Comparison of ENCODE assay signal across 26 mouse cellular contexts in the genomic region with DNA sequence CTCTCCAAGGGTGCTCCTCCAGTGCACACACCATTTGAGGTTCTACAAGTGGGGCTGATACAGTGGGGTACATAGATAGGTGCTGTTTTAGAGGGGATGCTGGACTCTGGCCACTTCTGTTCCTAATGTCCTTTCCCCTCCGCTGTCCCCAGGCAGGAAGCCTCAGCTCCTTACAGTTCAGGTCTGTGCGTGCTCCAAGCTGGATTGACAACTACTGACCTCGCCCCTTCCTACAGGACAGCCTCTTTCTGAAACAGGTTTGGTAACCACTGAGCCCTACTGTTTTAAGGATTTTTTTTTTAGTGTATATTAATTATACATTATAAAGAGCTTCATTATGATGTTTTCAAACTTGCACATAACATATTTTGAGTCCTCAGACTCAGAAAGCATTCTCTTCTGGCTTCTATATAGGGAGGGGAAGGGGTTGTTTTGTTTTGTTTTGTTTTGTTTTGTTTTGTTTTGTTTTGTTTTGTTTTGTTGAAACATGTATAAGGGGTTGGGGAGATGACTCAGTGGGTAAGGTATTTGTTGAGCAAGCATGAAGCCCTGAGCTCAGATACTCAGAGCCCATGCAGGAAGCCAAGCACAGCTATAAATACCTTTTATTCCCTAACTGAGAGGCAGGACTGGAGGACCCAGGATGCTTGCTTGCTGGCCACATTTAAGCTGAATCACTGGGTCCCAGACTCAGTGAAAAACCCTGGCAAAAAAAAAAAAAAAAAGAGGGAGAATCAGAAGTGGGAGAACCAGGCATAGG.
DNase-seq lines count a peak whose midpoint lies in the region; ATAC-seq and TF ChIP-seq lines count a peak whose summit lies in the region.
"Had no signal": no experiment of that assay in that cellular context is flagged by ENCODE, and none has a peak within 500 bp of the region (broad histone marks: within the 10 kb centered on the region; RNA-seq: fewer than 3 reads in every experiment).

No protein-coding gene starts in this region.

- no peaks in the 10 kb centered on the region for H3K79me3 ChIP-seq in C2C12 (ENCODE audit: low read depth)

- no peak overlapping the region for H3ac ChIP-seq in C2C12 (ENCODE audit: control insufficient read depth, insufficient read length, low read depth)

- TF ChIP-seq CTCF in heart, adult 2 months (IDR thresholded peaks at IDR 0.05) = no peak
- TF ChIP-seq CTCF in C2C12 (IDR thresholded peaks at IDR 0.05; ENCODE audit: control insufficient read depth, insufficient read depth, insufficient read length) = no peak

- WGBS in heart, embryonic 11.5 days (ENCODE audit: insufficient replicate concordance) = 57% methylated on average over 3 of the region's 3 CpGs
- 68% methylated on average over 3 of the region's 3 CpGs for WGBS in heart, adult 2 months
- 73% methylated on average over 3 of the region's 3 CpGs for WGBS in limb, embryonic 15.5 days
- 66% methylated on average over 3 of the region's 3 CpGs for WGBS in limb, embryonic 10.5 days
- 68% methylated on average over 3 of the region's 3 CpGs for WGBS in stomach, embryonic 15.5 days

- 0 out of 2 replicates have a peak overlapping the region, but pooled peaks have one; percentile 43 for H3K27ac ChIP-seq in heart, embryonic 11.5 days (ENCODE audit: low read depth, low read length)
- H3K27ac ChIP-seq in heart, adult 2 months = no peak overlapping the region
- peak overlapping the region; percentile 12; the same call in 1 of the 2 replicates for H3K27ac ChIP-seq in limb, embryonic 15.5 days
- no peak overlapping the region for H3K27ac ChIP-seq in limb, embryonic 10.5 days
- peak overlapping the region; percentile 23; the same call in 1 of the 2 replicates for H3K27ac ChIP-seq in stomach, embryonic 15.5 days
- H3K27ac ChIP-seq: forebrain, embryonic 10.5 days; hindbrain, embryonic 10.5 days; hindbrain, postnatal 0 days; layer of hippocampus, adult 2 months; midbrain, embryonic 15.5 days had no signal

- no peaks in the 10 kb centered on the region for H3K79me2 ChIP-seq in heart, adult 2 months (replicated peaks; ENCODE audit: control insufficient read depth, insufficient read depth, low read length)
- H3K79me2 ChIP-seq in C2C12 (ENCODE audit: control insufficient read depth, insufficient read depth) = no peaks in the 10 kb centered on the region

- no peaks in the 10 kb centered on the region for H3K9me3 ChIP-seq in heart, embryonic 11.5 days (replicated peaks; ENCODE audit: control insufficient read depth, low read length)
- no peaks in the 10 kb centered on the region for H3K9me3 ChIP-seq in limb, embryonic 15.5 days
- H3K9me3 ChIP-seq in limb, embryonic 10.5 days (replicated peaks) = no peaks in the 10 kb centered on the region
- H3K9me3 ChIP-seq in stomach, embryonic 15.5 days = no peaks in the 10 kb centered on the region
- H3K9me3 ChIP-seq: forebrain, embryonic 10.5 days; hindbrain, embryonic 10.5 days; midbrain, embryonic 15.5 days had no signal

- TF ChIP-seq POLR2A in heart, adult 2 months (IDR thresholded peaks at IDR 0.05; ENCODE audit: insufficient read depth, low read depth, low read length) = no peak

- no peak overlapping the region for H3K4me2 ChIP-seq in heart, embryonic 11.5 days
- H3K4me2 ChIP-seq in limb, embryonic 15.5 days = no peak overlapping the region
- H3K4me2 ChIP-seq in stomach, embryonic 15.5 days = no peak overlapping the region
- H3K4me2 ChIP-seq: midbrain, embryonic 15.5 days had no signal

- no peak for TF ChIP-seq EP300 in heart, adult 2 months (IDR thresholded peaks at IDR 0.05; ENCODE audit: insufficient read depth, low read depth, low read length)

- H3K36me3 ChIP-seq in heart, embryonic 11.5 days (ENCODE audit: control insufficient read depth, insufficient read depth, low read length) = no peaks in the 10 kb centered on the region
- no peaks in the 10 kb centered on the region for H3K36me3 ChIP-seq in heart, adult 2 months (ENCODE audit: control insufficient read depth, insufficient read depth, low read length)
- H3K36me3 ChIP-seq in limb, embryonic 15.5 days = no peaks in the 10 kb centered on the region
- no peaks in the 10 kb centered on the region for H3K36me3 ChIP-seq in limb, embryonic 10.5 days
- no peaks in the 10 kb centered on the region for H3K36me3 ChIP-seq in C2C12 (ENCODE audit: control insufficient read depth, insufficient read depth)
- no peaks in the 10 kb centered on the region for H3K36me3 ChIP-seq in stomach, embryonic 15.5 days
- H3K36me3 ChIP-seq: forebrain, embryonic 10.5 days; hindbrain, embryonic 10.5 days; midbrain, embryonic 15.5 days had no signal

- no peaks in the 10 kb centered on the region for H3K27me3 ChIP-seq in heart, embryonic 11.5 days (ENCODE audit: control insufficient read depth, insufficient read depth, low read length)
- no peaks in the 10 kb centered on the region for H3K27me3 ChIP-seq in heart, adult 2 months (ENCODE audit: control insufficient read depth, insufficient read depth, low read length)
- H3K27me3 ChIP-seq in limb, embryonic 15.5 days = no peaks in the 10 kb centered on the region
- 0 out of 2 replicates have a peak, but pooled peaks cover 12% of the 10 kb centered on the region for H3K27me3 ChIP-seq in limb, embryonic 10.5 days (ENCODE audit: low read depth, poor library complexity, severe bottlenecking)
- H3K27me3 ChIP-seq in C2C12 (ENCODE audit: control insufficient read depth, insufficient read depth, insufficient read length) = no peaks in the 10 kb centered on the region
- no peaks in the 10 kb centered on the region for H3K27me3 ChIP-seq in stomach, embryonic 15.5 days (replicated peaks)
- H3K27me3 ChIP-seq: midbrain, embryonic 15.5 days had no signal

- intact Hi-C loops in heart, adult 2 months (cut with DNase I) = no loop called here

- ATAC-seq in heart, embryonic 11.5 days (replicated peaks; ENCODE audit: insufficient number of reproducible peaks, low FRiP score, low TSS enrichment) = no peak
- no peak for ATAC-seq in limb, embryonic 15.5 days (ENCODE audit: insufficient number of reproducible peaks, low FRiP score, low TSS enrichment, low read depth)
- no peak for ATAC-seq in stomach, embryonic 15.5 days (ENCODE audit: insufficient read depth, low FRiP score, low read depth)
- no peak for ATAC-seq in monocyte, adult 5-6 weeks (replicated peaks; ENCODE audit: insufficient number of reproducible peaks, low FRiP score, low TSS enrichment, poor library complexity, severe bottlenecking)
- ATAC-seq: forebrain, postnatal 0 days; hindbrain, postnatal 0 days; midbrain, embryonic 15.5 days had no signal

- DNase-seq in heart, adult 2 months = no peak
- no peak for DNase-seq in limb, embryonic 10.5 days (ENCODE audit: low spot score)
- DNase-seq in frontal cortex, postnatal 25 days (ENCODE audit: low spot score in 2 of 2) = no peak
- DNase-seq: adrenal gland, postnatal 25 days; cerebellum, adult 11 months; cerebellum, postnatal 25 days; embryo, embryonic 11 days; forebrain, postnatal 0 days; kidney, adult 18-20 months; kidney, postnatal 14 days; layer of hippocampus, postnatal 36 days; liver; lung, adult 18-20 months; lung, postnatal 36 days; right cerebral cortex, postnatal 25 days; thymus, postnatal 4 days had no signal

- H3K4me3 ChIP-seq in heart, embryonic 11.5 days (ENCODE audit: low read depth, low read length) = no peak overlapping the region
- H3K4me3 ChIP-seq in heart, adult 2 months = no peak overlapping the region
- no peak overlapping the region for H3K4me3 ChIP-seq in limb, embryonic 15.5 days
- H3K4me3 ChIP-seq in limb, embryonic 10.5 days = no peak overlapping the region
- no peak overlapping the region for H3K4me3 ChIP-seq in C2C12 (ENCODE audit: insufficient read depth, poor library complexity, severe bottlenecking)
- H3K4me3 ChIP-seq in stomach, embryonic 15.5 days (replicated peaks) = no peak overlapping the region
- H3K4me3 ChIP-seq: forebrain, embryonic 10.5 days; hindbrain, embryonic 10.5 days; layer of hippocampus, adult 2 months; midbrain, embryonic 15.5 days had no signal

- H3K4me1 ChIP-seq in heart, embryonic 11.5 days (ENCODE audit: control insufficient read depth, insufficient read depth, low read length) = peaks cover 27% of the 10 kb centered on the region
- no peaks in the 10 kb centered on the region for H3K4me1 ChIP-seq in heart, adult 2 months (ENCODE audit: control insufficient read depth, insufficient read depth, low read length)
- H3K4me1 ChIP-seq in limb, embryonic 15.5 days = peaks cover 12% of the 10 kb centered on the region
- peaks cover 13% of the 10 kb centered on the region for H3K4me1 ChIP-seq in limb, embryonic 10.5 days
- 0 out of 2 replicates have a peak, but pooled peaks cover 11% of the 10 kb centered on the region for H3K4me1 ChIP-seq in stomach, embryonic 15.5 days
- H3K4me1 ChIP-seq: midbrain, embryonic 15.5 days had no signal

- H3K9ac ChIP-seq in heart, embryonic 11.5 days (ENCODE audit: low read depth, low read length) = no peak overlapping the region
- no peak overlapping the region for H3K9ac ChIP-seq in heart, adult 2 months (ENCODE audit: low read depth, low read length)
- H3K9ac ChIP-seq in limb, embryonic 15.5 days = no peak overlapping the region
- H3K9ac ChIP-seq in stomach, embryonic 15.5 days = no peak overlapping the region
- H3K9ac ChIP-seq: forebrain, postnatal 0 days; midbrain, embryonic 15.5 days had no signal

TF ChIP-seq in C2C12, 6 proteins besides CTCF, POLR2A, EP300 and RAD21:
- TF ChIP-seq USF1 (IDR thresholded peaks at IDR 0.05; ENCODE audit: low read depth) (no peak), MYOD1 (IDR thresholded peaks at IDR 0.05; ENCODE audit: control insufficient read depth, insufficient read length, low read depth) (no peak), FOSL1 (IDR thresholded peaks at IDR 0.05; ENCODE audit: insufficient read depth, low read length, poor library complexity, severe bottlenecking) (no peak), MAX (IDR thresholded peaks at IDR 0.05) (no peak), MYOG (IDR thresholded peaks at IDR 0.05; ENCODE audit: control insufficient read depth, extremely low read depth, insufficient read length) (no peak), CEBPB (IDR thresholded peaks at IDR 0.05; ENCODE audit: low read depth) (peak; percentile 85)
TF ChIP-seq in C2C12: peak in this region for 1.

Comparison
In these comparisons a context has a peak if more than half of its experiments do, and no peak if none do; other contexts are left out.
1. H3K27ac ChIP-seq: peak in heart, embryonic 11.5 days (single experiment), limb, embryonic 15.5 days (single experiment) and stomach, embryonic 15.5 days (single experiment); none in heart, adult 2 months (single experiment) and limb, embryonic 10.5 days (single experiment).